ENCODE assay signal across 20 mouse cellular contexts in genomic region chr2:92411705-92412104, GRCm38 (mm10). TPM values are rescaled to one million over a fixed set of nuclear protein-coding genes. Genes with fewer than 3 reads are reported as not detected.
DNase-seq lines count a peak whose midpoint lies in the region; ATAC-seq and TF ChIP-seq lines count a peak whose summit lies in the region.
"Had no signal": no experiment of that assay in that cellular context is flagged by ENCODE, and none has a peak within 500 bp of the region (broad histone marks: within the 10 kb centered on the region; RNA-seq: fewer than 3 reads in every experiment).

No protein-coding gene starts in this region.

- 50% methylated on average over 10 of the region's 10 CpGs for WGBS in liver, adult 2 months
- WGBS in liver, embryonic 11.5 days: 89% methylated on average over 10 of the region's 10 CpGs
- WGBS in cerebellum, adult 2 months: 14% methylated on average over 10 of the region's 10 CpGs

- H3K4me1 ChIP-seq in liver, adult 2 months (ENCODE audit: control insufficient read depth, insufficient read depth, low read length): no peaks in the 10 kb centered on the region
- H3K4me1 ChIP-seq in liver, embryonic 11.5 days (replicated peaks; ENCODE audit: control insufficient read depth, insufficient read depth, low read length): no peaks in the 10 kb centered on the region
- peaks cover 43% of the 10 kb centered on the region for H3K4me1 ChIP-seq in cerebellum, adult 2 months (ENCODE audit: control insufficient read depth, insufficient read depth, low read length)
- H3K4me1 ChIP-seq: embryonic facial prominence, embryonic 15.5 days; forebrain, embryonic 10.5 days had no signal

- no peaks in the 10 kb centered on the region for H3K79me2 ChIP-seq in liver, adult 2 months (ENCODE audit: control insufficient read depth, insufficient read depth, low read length)

- H3K36me3 ChIP-seq in liver, adult 2 months (ENCODE audit: control insufficient read depth, insufficient read depth, low read length): peaks cover 62% of the 10 kb centered on the region
- H3K36me3 ChIP-seq in liver, embryonic 11.5 days (ENCODE audit: control insufficient read depth, insufficient read depth, low read length): peaks cover 67% of the 10 kb centered on the region

- H3K9me3 ChIP-seq in liver, embryonic 11.5 days (ENCODE audit: control insufficient read depth, low read length): no peaks in the 10 kb centered on the region
- H3K9me3 ChIP-seq: embryonic facial prominence, embryonic 15.5 days; forebrain, embryonic 10.5 days; G1E had no signal

- H3K4me2 ChIP-seq in liver, embryonic 11.5 days: no peak overlapping the region
- H3K4me2 ChIP-seq: embryonic facial prominence, embryonic 15.5 days had no signal

- no peak overlapping the region for H3K9ac ChIP-seq in liver, adult 2 months (ENCODE audit: low read depth, low read length)
- H3K9ac ChIP-seq in liver, embryonic 11.5 days (ENCODE audit: low read depth, low read length): no peak overlapping the region
- H3K9ac ChIP-seq: embryonic facial prominence, embryonic 15.5 days had no signal

- no peak for ATAC-seq in liver, embryonic 11.5 days (replicated peaks; ENCODE audit: low FRiP score)
- ATAC-seq: CD4-positive, CD25-positive, alpha-beta regulatory T cell, adult 4 months; hindbrain, embryonic 16.5 days; intestine, postnatal 0 days had no signal

- H3K4me3 ChIP-seq in liver, adult 2 months (ENCODE audit: insufficient read depth, low read depth, low read length): no peak overlapping the region
- no peak overlapping the region for H3K4me3 ChIP-seq in liver, embryonic 11.5 days (ENCODE audit: low read depth, low read length)
- no peak overlapping the region for H3K4me3 ChIP-seq in cerebellum, adult 2 months (replicated peaks; ENCODE audit: insufficient read depth, low read depth, low read length)
- H3K4me3 ChIP-seq: embryonic facial prominence, embryonic 15.5 days; forebrain, embryonic 10.5 days had no signal

- TF ChIP-seq POLR2A in liver, adult 2 months (IDR thresholded peaks at IDR 0.05; ENCODE audit: extremely low read depth, insufficient read depth, low read length): no peak
- no peak for TF ChIP-seq POLR2A in cerebellum, adult 2 months (IDR thresholded peaks at IDR 0.05; ENCODE audit: borderline replicate concordance, insufficient read depth, low read length)

- no peak overlapping the region for H3K27ac ChIP-seq in liver, adult 2 months (replicated peaks; ENCODE audit: insufficient read depth, low read depth, low read length)
- H3K27ac ChIP-seq in liver, embryonic 11.5 days (ENCODE audit: low read depth, low read length): no peak overlapping the region
- peak overlapping the region; percentile 62 for H3K27ac ChIP-seq in cerebellum, adult 2 months (ENCODE audit: insufficient read depth, low read length)
- H3K27ac ChIP-seq: embryonic facial prominence, embryonic 15.5 days; forebrain, embryonic 10.5 days; macrophage had no signal

- DNase-seq in kidney, adult 11 months: peak; percentile 62
- DNase-seq in kidney, adult 8-10 months: no peak
- peak; percentile 64 for DNase-seq in liver, adult 2 months (ENCODE audit: extremely low read depth, low read depth, low spot score)
- no peak for DNase-seq in liver, embryonic 11.5 days (ENCODE audit: low spot score)
- peak; percentile 81 to 86 for DNase-seq in cerebellum, adult 2 months
- peak; percentile 83 to 88 for DNase-seq in cerebellum, postnatal 25 days
- DNase-seq in right cerebral cortex, postnatal 36 days (ENCODE audit: low spot score in 2 of 2): no peak
- DNase-seq: embryo, embryonic 11 days; gastrocnemius, postnatal 14 days; heart, postnatal 14 days; lung, adult 2 months; midbrain, embryonic 14.5 days; thymus, postnatal 4 days had no signal

- TF ChIP-seq CTCF in liver, adult 2 months (IDR thresholded peaks at IDR 0.05; ENCODE audit: low read depth, low read length): no peak
- TF ChIP-seq CTCF in cerebellum, adult 2 months (IDR thresholded peaks at IDR 0.05; ENCODE audit: borderline replicate concordance, insufficient read depth, low read depth, low read length): no peak

- H3K27me3 ChIP-seq in liver, adult 2 months (ENCODE audit: control insufficient read depth, insufficient read depth, low read length): no peaks in the 10 kb centered on the region
- H3K27me3 ChIP-seq in liver, embryonic 11.5 days (replicated peaks; ENCODE audit: control insufficient read depth, insufficient read depth, low read length): no peaks in the 10 kb centered on the region
- no peaks in the 10 kb centered on the region for H3K27me3 ChIP-seq in cerebellum, adult 2 months (ENCODE audit: control insufficient read depth, insufficient read depth, low read length)
- H3K27me3 ChIP-seq: embryonic facial prominence, embryonic 15.5 days had no signal

RNA-seq across cellular contexts. Expression of gene Mapk8ip1, which starts 10.6 kb away (rescaled TPM):
- total RNA-seq in liver, adult 2 months (2014; rRNA removed): 0.65 and 1.0 TPM in 2 replicates
- polyA plus RNA-seq in liver, adult 2 months (2012; rRNA removed): 1.3 and 1.6 TPM in 2 replicates
- polyA plus RNA-seq in liver, embryonic 11.5 days (2014; fragmentation: Nextera tagmentation; extraction: Ambion mirVana): 4.9 and 6.3 TPM in 2 replicates
- polyA plus RNA-seq in cerebellum, adult 2 months (2012; rRNA removed): 349 TPM in 2 replicates

RNA-seq across cellular contexts. Expression of gene Cry2, which starts 22.1 kb away (rescaled TPM):
- 20.5 and 22.4 TPM in 2 replicates for total RNA-seq in liver, adult 2 months (2014; rRNA removed)
- polyA plus RNA-seq in liver, adult 2 months (2012; rRNA removed): 17.1 and 21.9 TPM in 2 replicates
- 20.6 and 22.5 TPM in 2 replicates for polyA plus RNA-seq in liver, embryonic 11.5 days (2014; fragmentation: Nextera tagmentation; extraction: Ambion mirVana)
- polyA plus RNA-seq in cerebellum, adult 2 months (2012; rRNA removed): 79.4 and 81.8 TPM in 2 replicates

RNA-seq across cellular contexts. Expression of gene 1700029I15Rik, which starts 29.4 kb away (rescaled TPM):
- 1.3 and 2.0 TPM in 2 replicates for total RNA-seq in liver, adult 2 months (2014; rRNA removed)
- 3.3 and 5.6 TPM in 2 replicates for polyA plus RNA-seq in liver, adult 2 months (2012; rRNA removed)
- 0.81 and 1.7 TPM in 2 replicates for polyA plus RNA-seq in liver, embryonic 11.5 days (2014; fragmentation: Nextera tagmentation; extraction: Ambion mirVana)
- 6.4 and 6.9 TPM in 2 replicates for polyA plus RNA-seq in cerebellum, adult 2 months (2012; rRNA removed)

RNA-seq across cellular contexts. Expression of gene Large2, which starts 37.0 kb away (rescaled TPM):
- 0.37 and 0.74 TPM in 2 replicates for total RNA-seq in liver, adult 2 months (2014; rRNA removed)
- polyA plus RNA-seq in liver, adult 2 months (2012; rRNA removed): 0.88 and 1.7 TPM in 2 replicates
- polyA plus RNA-seq in liver, embryonic 11.5 days (2014; fragmentation: Nextera tagmentation; extraction: Ambion mirVana): 4.2 and 5.4 TPM in 2 replicates
- polyA plus RNA-seq in cerebellum, adult 2 months (2012; rRNA removed): 0.62 and 1.4 TPM in 2 replicates
- polyA plus RNA-seq: CD4-positive, CD25-positive, alpha-beta regulatory T cell, adult 4 months; G1E; macrophage had no signal

RNA-seq across cellular contexts. Expression of gene Pex16, which starts 37.2 kb away (rescaled TPM):
- 95.5 and 97.7 TPM in 2 replicates for total RNA-seq in liver, adult 2 months (2014; rRNA removed)
- 164 and 196 TPM in 2 replicates for polyA plus RNA-seq in liver, adult 2 months (2012; rRNA removed)
- 26.3 and 29.3 TPM in 2 replicates for polyA plus RNA-seq in liver, embryonic 11.5 days (2014; fragmentation: Nextera tagmentation; extraction: Ambion mirVana)
- 60.7 and 63.5 TPM in 2 replicates for polyA plus RNA-seq in cerebellum, adult 2 months (2012; rRNA removed)

Comparison
In these comparisons a context has a peak if more than half of its experiments do, and no peak if none do; other contexts are left out.
1. DNase-seq: peak in kidney, adult 11 months (single experiment), liver, adult 2 months (single experiment), cerebellum, adult 2 months (2 of 2) and cerebellum, postnatal 25 days (2 of 2); none in kidney, adult 8-10 months (0 of 2), liver, embryonic 11.5 days (single experiment) and right cerebral cortex, postnatal 36 days (0 of 2).
2. RNA of gene Mapk8ip1, which starts 10.6 kb away (polyA plus RNA-seq): 349 TPM in cerebellum, adult 2 months; 4.9 to 6.3 TPM in liver, embryonic 11.5 days and 1.3 to 1.6 TPM in liver, adult 2 months; every median in the first group is over 10 times any median in the second.